Mouse (Mus musculus): ENCODE measurements around the gene 4632433K11Rik. TPM values are rescaled to one million over a fixed set of nuclear protein-coding genes. Genes with fewer than 3 reads are reported as not detected.

The 4632433K11Rik gene
- polyA plus RNA-seq, 1 experiment = not detected

DNA sequence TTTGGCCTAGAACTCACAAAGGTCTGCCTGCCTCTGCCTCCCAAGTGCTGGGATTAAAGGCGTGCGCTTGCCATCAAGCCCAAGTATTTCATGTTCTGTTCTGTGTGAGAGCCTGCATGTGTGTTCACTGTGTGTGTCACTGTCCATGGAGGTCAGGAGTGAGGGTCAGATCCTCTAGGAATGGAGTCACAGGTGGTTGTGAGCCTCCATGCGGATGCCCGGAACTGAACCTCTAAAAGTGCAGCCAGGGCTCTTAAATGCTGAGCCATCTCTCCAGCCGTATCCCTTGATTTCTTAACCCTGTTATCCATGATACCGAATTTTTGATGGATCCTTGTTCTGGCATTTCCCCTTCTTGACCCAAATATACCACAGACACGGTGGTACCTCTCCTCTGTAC lies 3.1 kb downstream of the 4632433K11Rik start:
- Histone ChIP-seq H3K36me3 (ENCODE audit: control insufficient read depth, insufficient read depth) (peaks cover 15% of the 10 kb centered on the region), H3K27me3 (ENCODE audit: control insufficient read depth, insufficient read depth, insufficient read length) (no peaks in the 10 kb centered on the region), H3K79me3 (ENCODE audit: low read depth) (peaks cover 1% of the 10 kb centered on the region), H3K79me2 (ENCODE audit: control insufficient read depth, insufficient read depth) (no peaks in the 10 kb centered on the region), H3K4me3 (ENCODE audit: insufficient read depth, poor library complexity, severe bottlenecking) (no peak overlapping the region), H3ac (ENCODE audit: control insufficient read depth, insufficient read length, low read depth) (no peak overlapping the region)
- TF ChIP-seq CEBPB (IDR thresholded peaks at IDR 0.05; ENCODE audit: low read depth) = no peak
- TF ChIP-seq USF1 (IDR thresholded peaks at IDR 0.05; ENCODE audit: low read depth) = no peak
- no peak for TF ChIP-seq MYOG (IDR thresholded peaks at IDR 0.05; ENCODE audit: control insufficient read depth, extremely low read depth, insufficient read length)
- TF ChIP-seq MAX (IDR thresholded peaks at IDR 0.05) = no peak
- TF ChIP-seq FOSL1 (IDR thresholded peaks at IDR 0.05; ENCODE audit: insufficient read depth, low read length, poor library complexity, severe bottlenecking) = no peak
- TF ChIP-seq MYOD1 (IDR thresholded peaks at IDR 0.05; ENCODE audit: control insufficient read depth, insufficient read length, low read depth) = no peak
- no peak for TF ChIP-seq CTCF (IDR thresholded peaks at IDR 0.05; ENCODE audit: control insufficient read depth, insufficient read depth, insufficient read length)

- Histone ChIP-seq H3K79me3 (ENCODE audit: low read depth) (peaks cover 1% of the 10 kb centered on the region), H3K27me3 (ENCODE audit: control insufficient read depth, insufficient read depth, insufficient read length) (no peaks in the 10 kb centered on the region), H3K4me3 (ENCODE audit: insufficient read depth, poor library complexity, severe bottlenecking) (no peak overlapping the region), H3ac (ENCODE audit: control insufficient read depth, insufficient read length, low read depth) (no peak overlapping the region), H3K79me2 (ENCODE audit: control insufficient read depth, insufficient read depth) (no peaks in the 10 kb centered on the region), H3K36me3 (ENCODE audit: control insufficient read depth, insufficient read depth) (peaks cover 11% of the 10 kb centered on the region)
- no peak for TF ChIP-seq MYOG (IDR thresholded peaks at IDR 0.05; ENCODE audit: control insufficient read depth, extremely low read depth, insufficient read length)
- no peak for TF ChIP-seq CTCF (IDR thresholded peaks at IDR 0.05; ENCODE audit: control insufficient read depth, insufficient read depth, insufficient read length)
- TF ChIP-seq MAX (IDR thresholded peaks at IDR 0.05) = no peak
- no peak for TF ChIP-seq USF1 (IDR thresholded peaks at IDR 0.05; ENCODE audit: low read depth)
- TF ChIP-seq CEBPB (IDR thresholded peaks at IDR 0.05; ENCODE audit: low read depth) = no peak
- no peak for TF ChIP-seq MYOD1 (IDR thresholded peaks at IDR 0.05; ENCODE audit: control insufficient read depth, insufficient read length, low read depth)
- TF ChIP-seq FOSL1 (IDR thresholded peaks at IDR 0.05; ENCODE audit: insufficient read depth, low read length, poor library complexity, severe bottlenecking) = no peak
Measured at GRCm38 (mm10) chr7:5037467-5037866, 3.5 kb downstream of the 4632433K11Rik start.

GRCm38 (mm10) chr7:5038109-5038732 lies 4.3 kb downstream of the 4632433K11Rik start, which contains the start of gene Zfp784:
Gene Zfp784, minus strand, starts transcription at chr7:5038446.
- Histone ChIP-seq H3K79me3 (ENCODE audit: low read depth) (peaks cover 1% of the 10 kb centered on the region), H3K4me3 (ENCODE audit: insufficient read depth, poor library complexity, severe bottlenecking) (peak within 1 kb of the TSS; percentile 39), H3K79me2 (ENCODE audit: control insufficient read depth, insufficient read depth) (no peaks in the 10 kb centered on the region), H3K27me3 (ENCODE audit: control insufficient read depth, insufficient read depth, insufficient read length) (no peaks in the 10 kb centered on the region), H3K36me3 (ENCODE audit: control insufficient read depth, insufficient read depth) (peaks cover 3% of the 10 kb centered on the region), H3ac (ENCODE audit: control insufficient read depth, insufficient read length, low read depth) (peak within 1 kb of the TSS; percentile 56)
- TF ChIP-seq FOSL1 (IDR thresholded peaks at IDR 0.05; ENCODE audit: insufficient read depth, low read length, poor library complexity, severe bottlenecking) (no peak), MAX (IDR thresholded peaks at IDR 0.05) (no peak), MYOG (IDR thresholded peaks at IDR 0.05; ENCODE audit: control insufficient read depth, extremely low read depth, insufficient read length) (no peak), USF1 (IDR thresholded peaks at IDR 0.05; ENCODE audit: low read depth) (no peak), MYOD1 (IDR thresholded peaks at IDR 0.05; ENCODE audit: control insufficient read depth, insufficient read length, low read depth) (no peak), CEBPB (IDR thresholded peaks at IDR 0.05; ENCODE audit: low read depth) (no peak), CTCF (IDR thresholded peaks at IDR 0.05; ENCODE audit: control insufficient read depth, insufficient read depth, insufficient read length) (no peak)

- H3ac ChIP-seq (ENCODE audit: control insufficient read depth, insufficient read length, low read depth) = no peak overlapping the region
- H3K79me3 ChIP-seq (ENCODE audit: low read depth) = peaks cover 1% of the 10 kb centered on the region
- peak overlapping the region; percentile 39 for H3K4me3 ChIP-seq (ENCODE audit: insufficient read depth, poor library complexity, severe bottlenecking)
- no peaks in the 10 kb centered on the region for H3K27me3 ChIP-seq (ENCODE audit: control insufficient read depth, insufficient read depth, insufficient read length)
- H3K79me2 ChIP-seq (ENCODE audit: control insufficient read depth, insufficient read depth) = no peaks in the 10 kb centered on the region
- H3K36me3 ChIP-seq (ENCODE audit: control insufficient read depth, insufficient read depth) = no peaks in the 10 kb centered on the region
- TF ChIP-seq MAX (IDR thresholded peaks at IDR 0.05) = no peak
- no peak for TF ChIP-seq CEBPB (IDR thresholded peaks at IDR 0.05; ENCODE audit: low read depth)
- TF ChIP-seq USF1 (IDR thresholded peaks at IDR 0.05; ENCODE audit: low read depth) = no peak
- TF ChIP-seq CTCF (IDR thresholded peaks at IDR 0.05; ENCODE audit: control insufficient read depth, insufficient read depth, insufficient read length) = no peak
- no peak for TF ChIP-seq FOSL1 (IDR thresholded peaks at IDR 0.05; ENCODE audit: insufficient read depth, low read length, poor library complexity, severe bottlenecking)
- no peak for TF ChIP-seq MYOG (IDR thresholded peaks at IDR 0.05; ENCODE audit: control insufficient read depth, extremely low read depth, insufficient read length)
- no peak for TF ChIP-seq MYOD1 (IDR thresholded peaks at IDR 0.05; ENCODE audit: control insufficient read depth, insufficient read length, low read depth)
Measured at GRCm38 (mm10) chr7:5038940-5039339, 5.0 kb downstream of the 4632433K11Rik start.

DNA sequence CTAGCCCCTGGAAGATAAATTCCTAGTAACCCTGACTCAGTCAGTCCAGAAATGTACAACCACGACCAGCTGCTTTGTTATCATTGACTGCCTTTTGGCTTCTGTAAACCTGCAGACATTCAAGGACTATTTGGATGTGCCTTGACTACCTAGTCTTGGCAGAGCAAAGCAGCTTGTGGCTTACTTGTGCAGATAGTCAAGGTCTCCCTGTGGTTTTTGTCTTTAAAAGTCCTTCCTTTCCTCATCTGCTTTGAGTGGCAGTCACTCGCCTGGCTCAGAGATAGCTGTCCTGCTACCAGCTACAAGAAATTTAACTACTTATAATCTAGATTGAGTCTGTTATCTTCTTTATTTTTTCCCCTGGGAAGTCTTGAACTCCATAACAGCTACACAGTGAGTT lies 11.1 kb downstream of the 4632433K11Rik start:
- Histone ChIP-seq H3K36me3 (ENCODE audit: control insufficient read depth, insufficient read depth) (no peaks in the 10 kb centered on the region), H3ac (ENCODE audit: control insufficient read depth, insufficient read length, low read depth) (no peak overlapping the region)

More for the DNA sequence above, 11.1 kb downstream of the 4632433K11Rik start:
- H3K79me2 ChIP-seq (ENCODE audit: control insufficient read depth, insufficient read depth) = no peaks in the 10 kb centered on the region
- no peak overlapping the region for H3K4me3 ChIP-seq (ENCODE audit: insufficient read depth, poor library complexity, severe bottlenecking)
- H3K79me3 ChIP-seq (ENCODE audit: low read depth) = no peaks in the 10 kb centered on the region
- no peaks in the 10 kb centered on the region for H3K27me3 ChIP-seq (ENCODE audit: control insufficient read depth, insufficient read depth, insufficient read length)
- no peak for TF ChIP-seq MAX (IDR thresholded peaks at IDR 0.05)
- no peak for TF ChIP-seq USF1 (IDR thresholded peaks at IDR 0.05; ENCODE audit: low read depth)
- TF ChIP-seq CEBPB (IDR thresholded peaks at IDR 0.05; ENCODE audit: low read depth) = no peak
- no peak for TF ChIP-seq FOSL1 (IDR thresholded peaks at IDR 0.05; ENCODE audit: insufficient read depth, low read length, poor library complexity, severe bottlenecking)
- TF ChIP-seq MYOG (IDR thresholded peaks at IDR 0.05; ENCODE audit: control insufficient read depth, extremely low read depth, insufficient read length) = no peak
- no peak for TF ChIP-seq MYOD1 (IDR thresholded peaks at IDR 0.05; ENCODE audit: control insufficient read depth, insufficient read length, low read depth)
- no peak for TF ChIP-seq CTCF (IDR thresholded peaks at IDR 0.05; ENCODE audit: control insufficient read depth, insufficient read depth, insufficient read length)
